Mouse (Mus musculus) C2C12 (cell line): Measurements from ENCODE around the gene Gorasp1.

Experiments used
- CEBPB ChIP-seq: IDR thresholded peaks from one replicate; pipeline ENCODE4 v1.6.1; 2011; ENCODE audit warnings: low read depth, mild to moderate bottlenecking, control low read depth, moderate library complexity
- CTCF ChIP-seq: IDR thresholded peaks from one replicate; pipeline ENCODE4 v1.5.1; 2011; ENCODE audit not compliant: control insufficient read depth, insufficient read depth, insufficient read length
- FOSL1 ChIP-seq: IDR thresholded peaks from one replicate; pipeline ENCODE4 v1.8.0; 2011; ENCODE audit warnings: mild to moderate bottlenecking, low read length; ENCODE audit not compliant: poor library complexity, insufficient read depth, severe bottlenecking
- MAX ChIP-seq: IDR thresholded peaks from one replicate; pipeline ENCODE4 v1.6.1; 2011; ENCODE audit warnings: mild to moderate bottlenecking, control low read depth
- MYOD1 ChIP-seq: IDR thresholded peaks from one replicate; pipeline ENCODE4 v1.6.1; 2011; ENCODE audit warnings: low read depth; ENCODE audit not compliant: control insufficient read depth, insufficient read length
- MYOG ChIP-seq: IDR thresholded peaks from one replicate; pipeline ENCODE4 v1.6.1; 2011; ENCODE audit not compliant: control insufficient read depth, insufficient read length; ENCODE audit errors: extremely low read depth
- USF1 ChIP-seq: IDR thresholded peaks from one replicate; pipeline ENCODE4 v1.6.1; 2011; ENCODE audit warnings: low read depth, mild to moderate bottlenecking, control low read depth, moderate library complexity

- TF ChIP-seq CTCF, result no peak
- no peak for TF ChIP-seq MAX
- TF ChIP-seq CEBPB, result no peak
- no peak for TF ChIP-seq FOSL1
- no peak for TF ChIP-seq MYOG
- TF ChIP-seq USF1, result no peak
- no peak for TF ChIP-seq MYOD1
Observed at GRCm38 (mm10) chr9:119974609-119975008, 37.2 kb upstream of the Gorasp1 start.
